Mouse (Mus musculus) megakaryocyte progenitor cell, adult 5-6 weeks (primary cell): ENCODE results near the gene Rnaseh1. TPM values are rescaled to one million over a fixed set of nuclear protein-coding genes. Genes with fewer than 3 reads are reported as not detected.

Experiments
- ATAC-seq: replicated peaks from 2 replicates; pipeline ENCODE4 v1.8.0; 2016; ENCODE audit warnings: mild to moderate bottlenecking, moderate TSS enrichment, inconsistent platforms; ENCODE audit not compliant: poor library complexity
- total RNA-seq, 2 experiments: library from RNA; stranded (forward) in 1 of 2; stranded (reverse) in 1 of 2; fragments of 157-497, 149-512 nt in 1 of 2; fragments of 200-1000 nt in 1 of 2; gene quantifications; 2 replicates each; pipeline versions ENCODE4 v1.2.3 to v1.2.4; 2015 to 2017

Gene Rnaseh1
- total RNA-seq (2015) (29.7 and 29.9 TPM in 2 replicates), total RNA-seq (2017) (25.7 and 31.9 TPM in 2 replicates)

- ATAC-seq: peak; percentile 98
Measured at GRCm38 (mm10) chr12:28649141-28650110, at the start of gene Rnaseh1. Gene Rnaseh1 (plus strand): TSS chr12:28649602.

DNA sequence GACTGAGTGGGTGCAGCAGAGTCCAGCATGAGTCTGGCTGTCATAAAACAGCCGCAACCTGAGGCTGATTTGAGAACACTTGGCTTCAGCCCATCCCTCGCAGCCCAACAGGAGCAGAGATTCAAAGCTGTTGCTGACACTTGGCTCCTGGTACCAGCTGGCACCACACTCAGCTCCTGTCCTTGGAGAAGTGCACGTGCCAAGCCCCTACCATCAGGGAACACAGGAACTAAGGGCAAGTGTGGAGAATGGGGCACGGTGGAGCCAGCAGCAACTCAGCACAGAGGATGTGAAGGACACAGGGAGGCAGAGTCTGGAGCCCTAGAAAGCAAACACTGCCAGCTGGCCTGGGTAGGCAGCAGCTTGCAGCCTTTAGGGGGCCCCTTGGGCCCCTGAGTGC is 47.1 kb upstream of the Rnaseh1 start:
- ATAC-seq: no peak

DNA sequence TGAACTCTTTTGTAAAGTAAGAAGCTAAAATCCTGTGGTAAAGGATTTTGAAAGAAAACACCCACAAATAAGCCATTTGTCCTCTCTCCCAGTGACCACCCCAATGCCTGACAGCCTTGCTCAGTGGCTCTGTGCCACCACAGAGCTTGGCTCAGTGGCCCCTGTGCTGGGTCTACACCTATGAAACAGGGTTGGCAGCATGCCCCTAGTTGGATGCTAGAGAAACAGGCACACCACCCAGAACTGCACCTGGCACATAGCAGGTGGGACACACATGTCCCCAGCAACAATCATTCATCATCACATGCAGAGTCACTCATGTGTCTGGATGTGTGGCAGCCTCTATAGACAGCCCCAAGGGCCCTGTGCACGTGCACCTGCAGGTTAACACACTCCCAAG is 45.9 kb upstream of the Rnaseh1 start:
- ATAC-seq: no peak

- ATAC-seq: no peak
Measured at GRCm38 (mm10) chr12:28607546-28608305, 41.7 kb upstream of the Rnaseh1 start.

DNA sequence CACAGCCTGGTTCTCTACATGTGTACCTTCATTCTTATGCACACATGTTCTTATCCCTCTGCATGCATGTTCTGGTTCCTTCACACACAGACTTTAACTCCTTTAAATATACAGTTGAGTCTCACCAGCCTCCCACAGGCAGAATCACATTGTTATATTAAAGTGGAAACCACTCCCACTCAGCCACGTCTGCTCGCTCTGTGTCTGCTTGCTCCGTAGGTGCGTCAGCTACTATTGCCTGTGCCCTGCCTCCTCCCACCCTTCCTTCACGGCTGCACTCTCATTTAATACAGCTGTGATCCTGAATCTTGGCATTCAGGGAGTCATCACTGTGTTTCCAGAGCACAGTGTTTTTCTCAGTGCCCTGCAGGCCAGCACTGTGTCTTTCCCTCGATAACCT is 37.0 kb upstream of the Rnaseh1 start:
- ATAC-seq: no peak

GRCm38 (mm10) chr12:28614401-28614800 is 35.0 kb upstream of the Rnaseh1 start:
- no peak for ATAC-seq

DNA sequence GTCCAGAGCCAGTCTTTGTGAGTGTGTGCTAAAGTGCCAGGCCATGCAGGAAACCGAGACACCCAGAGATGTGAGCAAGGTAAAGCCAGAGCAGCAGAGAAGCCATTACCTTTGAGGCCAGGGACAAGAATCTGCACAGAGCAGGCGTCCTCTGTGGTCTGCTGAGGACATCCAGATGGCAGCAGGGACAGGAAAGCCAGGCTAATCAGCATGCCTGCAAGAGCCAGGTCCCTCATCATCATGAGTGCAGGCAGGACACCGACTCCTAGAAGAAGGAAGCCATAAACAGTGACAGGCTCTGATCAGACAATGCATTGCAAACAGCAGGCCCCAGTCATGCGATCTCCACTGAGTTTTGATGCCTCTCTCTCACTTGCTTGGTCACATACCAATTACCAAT is 32.1 kb upstream of the Rnaseh1 start:
- ATAC-seq: 0 out of 2 replicates have a peak, but pooled peaks have one; percentile 4

DNA sequence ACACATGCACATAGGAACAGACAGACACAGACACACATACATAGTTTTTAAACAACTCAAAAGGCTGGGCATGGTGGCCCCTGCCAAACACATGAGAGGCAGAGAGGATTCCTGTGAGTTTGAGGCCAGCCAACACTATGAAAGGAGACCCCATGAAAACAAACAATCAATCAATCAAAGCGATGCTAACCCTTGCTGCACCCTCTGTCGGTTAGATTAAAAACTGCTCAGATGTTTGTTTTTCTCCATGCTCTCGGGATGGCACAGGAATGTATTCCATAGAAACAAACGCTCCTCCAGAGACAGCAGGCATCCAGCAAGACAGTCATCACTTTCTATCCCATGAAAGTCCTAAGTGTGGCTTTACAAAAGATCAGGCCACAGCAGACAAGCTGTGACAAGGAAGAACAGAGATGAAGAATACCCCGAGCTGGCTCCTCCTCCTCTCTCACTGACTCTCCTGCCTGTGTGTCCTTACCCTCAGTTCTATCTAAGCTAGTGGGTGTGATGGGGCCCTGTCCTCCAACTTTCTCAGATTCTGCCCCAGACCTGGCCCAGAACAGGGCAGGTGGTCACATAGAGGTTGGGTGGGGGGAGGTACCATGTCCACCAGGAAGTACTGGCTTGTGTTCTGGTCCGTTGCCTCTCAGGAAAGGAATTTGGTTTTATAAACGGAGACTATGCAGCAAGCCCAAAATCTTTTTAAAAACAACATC is 27.8 kb upstream of the Rnaseh1 start:
- ATAC-seq: no peak

GRCm38 (mm10) chr12:28622167-28622532 is 27.3 kb upstream of the Rnaseh1 start:
- peak; percentile 24 for ATAC-seq

GRCm38 (mm10) chr12:28622641-28623040 is 26.8 kb upstream of the Rnaseh1 start:
- no peak for ATAC-seq

DNA sequence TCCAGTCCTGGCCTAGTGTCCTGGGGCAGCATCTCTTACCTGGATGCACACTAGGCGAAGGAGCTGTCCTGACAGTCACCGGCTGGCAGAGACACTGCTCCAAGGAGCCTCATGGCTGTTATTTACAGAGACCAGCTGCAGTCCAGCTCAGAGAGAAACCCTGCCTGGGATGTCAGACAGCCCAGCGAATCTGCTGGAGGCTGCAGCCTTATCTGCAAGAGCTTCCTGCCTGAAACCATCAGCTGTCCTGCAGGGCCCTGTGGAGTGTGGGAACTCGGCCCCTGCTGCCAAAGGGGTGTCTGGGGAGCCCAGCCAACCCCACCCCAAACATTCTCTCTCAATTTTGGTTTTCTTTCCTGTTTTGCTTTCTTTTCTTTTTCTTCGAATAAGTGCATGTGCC is 26.2 kb upstream of the Rnaseh1 start, which contains the start of gene Colec11:
Gene Colec11 (minus strand): TSS at position 183 of the 400 bp plus-strand sequence.
- ATAC-seq: peak; percentile 18; the same call in 1 of the 2 replicates

DNA sequence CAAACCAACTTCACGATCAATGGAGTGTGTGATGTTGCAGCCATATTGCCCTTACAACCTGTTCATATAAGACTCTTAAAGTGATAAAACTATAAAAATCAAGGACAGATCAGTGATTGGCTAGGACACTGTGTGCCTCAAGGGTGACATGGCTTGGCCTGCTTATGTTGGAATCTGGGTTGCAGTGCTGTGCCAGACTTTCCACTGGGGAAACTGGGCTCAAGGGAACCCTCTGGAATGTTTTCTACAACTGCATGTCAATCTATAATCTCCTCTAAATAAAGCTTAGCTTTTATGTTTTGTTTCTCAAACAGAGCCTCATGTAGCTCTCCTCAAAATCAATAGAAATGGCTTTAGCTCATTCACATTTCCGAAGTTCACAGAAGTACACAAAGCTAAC is 25.2 kb upstream of the Rnaseh1 start:
- ATAC-seq: no peak

DNA sequence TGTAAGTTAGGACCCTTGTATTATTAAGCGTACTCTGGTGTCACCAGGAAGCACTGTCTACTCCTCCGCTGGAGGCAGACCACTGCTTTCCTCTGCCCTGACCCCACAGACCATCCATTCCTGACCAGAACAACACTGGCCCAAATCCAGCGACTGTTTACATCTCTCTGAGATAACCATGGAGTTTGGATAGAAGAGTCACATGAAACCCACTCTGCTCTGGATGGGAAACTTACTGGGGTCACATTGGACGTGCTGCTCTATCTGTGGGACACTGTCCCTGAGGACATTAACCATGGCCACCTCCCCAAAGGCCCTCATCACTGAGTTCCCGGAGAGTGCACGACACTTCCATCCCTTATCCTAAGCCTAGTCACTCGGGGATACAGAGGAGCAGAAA is 24.0 kb upstream of the Rnaseh1 start:
- ATAC-seq: no peak

DNA sequence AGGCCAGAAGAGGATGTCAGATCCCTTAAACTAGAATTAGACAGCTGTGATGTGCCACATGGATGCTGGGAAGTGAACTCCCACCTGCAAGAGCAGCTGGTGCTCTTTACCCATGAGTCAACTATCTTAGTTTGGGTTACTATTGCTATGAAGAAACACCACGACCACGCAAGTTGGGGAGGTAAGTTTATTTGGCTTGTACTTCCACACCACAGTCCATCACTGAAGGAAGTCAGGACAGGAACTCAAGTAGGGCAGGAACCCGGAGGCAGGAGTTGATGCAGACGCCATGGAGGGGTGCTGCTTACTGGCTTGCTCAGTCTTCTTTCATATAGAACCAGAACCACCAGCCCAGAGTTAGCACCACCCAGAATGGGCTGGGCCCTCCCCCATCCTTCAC is 22.3 kb upstream of the Rnaseh1 start:
- ATAC-seq: 0 out of 2 replicates have a peak, but pooled peaks have one; percentile 4

DNA sequence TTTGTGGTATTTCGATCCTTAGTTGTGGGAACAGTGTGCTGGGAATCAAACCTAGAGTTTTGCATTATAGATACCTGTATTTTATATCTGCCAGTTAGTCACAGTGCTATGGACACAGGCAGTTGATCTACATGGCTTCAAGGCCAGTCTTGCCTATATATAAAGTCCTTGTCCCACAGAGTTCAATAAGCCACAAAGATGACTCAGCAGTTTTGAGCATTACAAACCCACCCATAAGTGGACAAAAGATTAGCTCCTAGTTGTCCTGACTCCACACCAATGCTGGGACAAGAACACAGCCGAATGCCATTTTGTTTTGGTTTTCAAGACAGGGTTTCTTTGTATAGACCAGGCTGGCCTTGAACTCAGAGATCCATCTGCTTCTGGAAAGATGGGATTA is 21.0 kb upstream of the Rnaseh1 start:
- no peak for ATAC-seq

DNA sequence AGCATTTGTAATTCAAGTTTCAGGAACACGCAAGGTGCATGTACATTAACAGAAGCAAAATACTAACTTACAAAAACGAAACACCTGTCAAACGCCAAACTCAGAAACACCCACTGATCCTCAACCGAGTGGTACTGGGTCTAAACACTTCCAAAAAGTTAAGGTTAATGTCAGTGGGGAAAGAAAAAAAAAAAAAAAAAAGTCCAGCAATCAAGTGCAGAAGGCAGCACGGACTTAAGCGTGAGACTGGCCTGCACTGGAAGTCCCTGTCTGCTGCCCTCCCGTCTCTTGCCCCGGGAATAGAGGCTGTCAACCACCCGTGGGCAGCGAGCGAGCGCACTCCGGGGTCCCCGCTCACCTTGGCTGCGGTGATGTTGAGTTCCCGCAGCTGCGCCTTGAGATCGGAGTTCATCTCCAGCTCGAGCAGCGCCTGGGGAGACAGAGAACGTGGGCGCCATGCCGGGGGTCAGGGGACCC is 14.3 kb upstream of the Rnaseh1 start:
- ATAC-seq: peak; percentile 3; the same call in 1 of the 2 replicates

- peak; percentile 92 for ATAC-seq
Measured at GRCm38 (mm10) chr12:28635535-28636476, 13.6 kb upstream of the Rnaseh1 start, which contains the start of gene Rps7. Gene Rps7 (minus strand): TSS chr12:28635953.

DNA sequence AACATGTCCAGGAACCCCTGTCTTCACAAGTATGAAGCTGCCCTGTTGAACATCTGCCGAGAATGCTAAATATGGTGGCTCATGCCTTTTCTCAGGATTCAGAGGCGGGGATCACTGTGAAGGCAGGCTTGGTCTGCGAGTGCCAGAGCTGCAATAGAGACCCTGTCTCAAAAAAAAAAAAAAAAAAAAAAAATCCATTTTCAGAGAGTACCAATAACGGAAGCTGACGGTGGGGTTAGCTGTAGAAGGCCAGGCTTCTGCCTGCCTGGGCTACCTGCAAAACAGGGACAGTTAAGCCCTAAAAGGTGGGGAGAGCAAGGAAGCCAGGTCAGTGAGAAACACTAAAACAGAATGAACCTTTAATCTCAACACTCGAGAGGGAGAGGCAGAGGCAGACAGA is 12.9 kb upstream of the Rnaseh1 start:
- ATAC-seq: no peak

GRCm38 (mm10) chr12:28638778-28639177 is 10.6 kb upstream of the Rnaseh1 start:
- ATAC-seq: no peak

- no peak for ATAC-seq
Measured at GRCm38 (mm10) chr12:28662628-28663027, 13.2 kb downstream of the Rnaseh1 start.
